Mouse (Mus musculus) cerebellum, adult 11 months (tissue): Measurements from ENCODE around the gene C1qbp.

Experiments used
- DNase-seq: peaks from one replicate; pipeline ENCODE4 v3.0.0; 2022

Gene C1qbp

GRCm38 (mm10) chr11:70972586-70972985 lies 10.2 kb downstream of the C1qbp start:
- no peak for DNase-seq

- DNase-seq: no peak
These were observed 12.0 kb downstream of the C1qbp start for GRCm38 (mm10) chr11:70970560-70971540.

- peak; percentile 91 for DNase-seq
These were observed 12.8 kb downstream of the C1qbp start, which contains the start of the genes Nup88 and Rpain for GRCm38 (mm10) chr11:70969821-70970559. Gene Nup88 (minus strand): TSS chr11:70969973. Gene Rpain (plus strand): TSS chr11:70970213.

GRCm38 (mm10) chr11:70969271-70969794 lies 13.5 kb downstream of the C1qbp start:
- no peak for DNase-seq

- no peak for DNase-seq
These were observed 18.5 kb downstream of the C1qbp start for GRCm38 (mm10) chr11:70964222-70964907.

GRCm38 (mm10) chr11:70960786-70961554 lies 21.9 kb downstream of the C1qbp start:
- no peak for DNase-seq

- no peak for DNase-seq
These were observed 28.1 kb downstream of the C1qbp start for GRCm38 (mm10) chr11:70954711-70955110.

- DNase-seq: no peak
These were observed 37.6 kb downstream of the C1qbp start for GRCm38 (mm10) chr11:70944935-70945817.

GRCm38 (mm10) chr11:70943651-70944050 lies 39.2 kb downstream of the C1qbp start:
- no peak for DNase-seq

- no peak for DNase-seq
These were observed 40.2 kb downstream of the C1qbp start for GRCm38 (mm10) chr11:70942596-70942995.

- DNase-seq: no peak
These were observed 47.5 kb downstream of the C1qbp start for GRCm38 (mm10) chr11:70935316-70935715.

- DNase-seq: no peak
These were observed 51.4 kb downstream of the C1qbp start for GRCm38 (mm10) chr11:70931461-70931860.
